Mouse (Mus musculus): ENCODE data around the gene Slc38a1. TPM values are rescaled to one million over a fixed set of nuclear protein-coding genes. Genes with fewer than 3 reads are reported as not detected.

Slc38a1 gene
- polyA plus RNA-seq, 1 experiment from 2014 or later: 120 TPM

DNA sequence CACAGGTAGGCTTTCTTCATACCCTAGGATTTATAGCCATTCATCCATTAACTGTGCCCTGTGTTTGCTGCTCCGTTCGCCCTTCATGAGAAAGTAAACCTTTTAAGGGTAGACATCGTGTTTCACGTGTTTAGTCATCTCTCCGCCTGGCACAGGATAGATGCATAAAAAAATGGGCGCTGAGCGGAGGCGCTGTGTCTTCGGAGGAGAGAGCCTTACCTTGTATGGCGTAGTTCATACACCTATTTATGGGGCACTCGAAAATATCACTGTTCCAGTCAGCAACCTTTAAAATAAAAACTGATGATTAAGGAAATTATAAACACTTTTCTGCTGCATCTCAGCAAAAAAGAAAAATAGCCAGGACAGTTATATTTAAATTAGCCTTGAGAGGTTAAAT lies 105.4 kb downstream of the Slc38a1 start:
- WGBS: 93% methylated on average over 11 of the region's 11 CpGs
- no peak for DNase-seq (ENCODE audit: low spot score)
- Histone ChIP-seq H3K27ac (replicated peaks) (no peak overlapping the region), H3K4me1 (no peaks in the 10 kb centered on the region), H3K4me3 (no peak overlapping the region), H3K27me3 (replicated peaks; ENCODE audit: low read depth, poor library complexity, severe bottlenecking) (no peaks in the 10 kb centered on the region), H3K9me3 (no peaks in the 10 kb centered on the region), H3K36me3 (replicated peaks) (no peaks in the 10 kb centered on the region)

DNA sequence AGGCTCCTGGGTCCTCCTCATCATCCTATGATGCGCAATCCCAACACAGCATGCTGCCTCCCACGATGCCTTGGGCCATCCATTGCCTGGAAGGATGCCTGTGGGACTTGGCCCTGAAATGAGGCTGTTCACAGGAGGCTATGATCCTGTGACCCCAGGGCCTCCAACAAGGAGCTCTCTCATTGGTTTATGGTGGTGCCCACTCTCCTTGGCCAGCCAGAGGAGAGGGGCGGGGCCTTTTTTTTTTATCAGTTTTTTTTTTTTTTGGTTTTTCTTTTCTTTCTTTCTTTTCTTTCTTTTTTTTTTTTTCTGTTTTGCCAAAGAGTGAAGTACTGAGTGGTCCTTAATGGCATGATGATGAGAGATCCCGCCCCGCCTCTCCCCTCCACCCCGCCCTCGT lies 106.3 kb downstream of the Slc38a1 start:
- Histone ChIP-seq H3K36me3 (replicated peaks) (no peaks in the 10 kb centered on the region), H3K27ac (replicated peaks) (no peak overlapping the region), H3K4me1 (no peaks in the 10 kb centered on the region), H3K9me3 (no peaks in the 10 kb centered on the region), H3K4me3 (no peak overlapping the region), H3K27me3 (replicated peaks; ENCODE audit: low read depth, poor library complexity, severe bottlenecking) (no peaks in the 10 kb centered on the region)
- no peak for DNase-seq (ENCODE audit: low spot score)
- WGBS: 93% methylated on average over 7 of the region's 7 CpGs

DNA sequence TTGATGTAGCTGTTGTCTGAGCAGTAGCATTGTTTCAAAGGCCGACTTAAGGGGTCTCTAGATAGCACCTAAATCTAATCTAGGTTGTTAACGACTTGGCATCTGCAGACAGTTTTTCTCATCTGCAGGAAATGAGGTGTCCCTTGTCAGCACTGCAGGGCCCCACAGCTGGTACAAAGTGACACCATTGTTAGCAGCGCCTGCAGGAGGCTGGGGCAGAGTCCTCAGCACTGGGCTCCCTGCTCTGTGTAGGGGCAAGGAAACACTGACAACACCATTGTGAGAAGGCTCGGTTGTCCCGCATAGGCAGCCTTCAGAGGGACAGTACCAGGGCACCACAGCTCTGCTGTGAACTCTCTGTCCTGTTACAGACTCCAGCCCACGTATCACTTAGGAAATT lies 115.0 kb downstream of the Slc38a1 start:
- 36% methylated on average over 6 of the region's 6 CpGs for whole genome bisulfite sequencing
- Histone ChIP-seq H3K9me3 (no peaks in the 10 kb centered on the region), H3K27me3 (replicated peaks; ENCODE audit: low read depth, poor library complexity, severe bottlenecking) (no peaks in the 10 kb centered on the region), H3K4me3 (no peak overlapping the region), H3K4me1 (peaks cover 17% of the 10 kb centered on the region), H3K36me3 (replicated peaks) (no peaks in the 10 kb centered on the region), H3K27ac (replicated peaks) (no peak overlapping the region)
- DNase-seq (ENCODE audit: low spot score): no peak

DNA sequence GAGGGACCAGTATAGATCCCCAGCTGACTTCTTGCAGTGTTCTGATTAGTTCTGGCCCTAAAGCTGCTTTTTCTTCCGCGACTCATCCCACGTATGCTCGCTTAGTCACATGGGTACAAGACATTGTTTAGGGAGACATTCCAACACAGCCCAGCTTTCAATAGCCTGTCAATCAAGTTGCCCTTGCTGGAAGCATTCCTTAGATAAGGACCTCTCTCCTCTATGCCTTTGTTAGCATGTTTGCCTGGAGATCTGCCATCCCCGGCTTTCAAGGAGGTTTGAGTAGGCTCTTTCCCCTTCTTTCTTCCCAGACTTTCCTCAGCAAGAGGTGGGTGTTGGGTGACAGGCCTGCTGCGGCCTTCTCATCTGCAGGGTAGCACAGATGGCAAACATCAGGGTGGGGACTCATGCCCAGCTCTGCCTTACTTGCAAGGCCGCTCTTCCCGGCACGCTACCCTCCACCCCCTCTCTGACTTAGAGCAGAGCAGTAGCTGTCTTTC lies 118.4 kb downstream of the Slc38a1 start:
- H3K27me3 ChIP-seq (replicated peaks; ENCODE audit: low read depth, poor library complexity, severe bottlenecking): no peaks in the 10 kb centered on the region
- H3K36me3 ChIP-seq (replicated peaks): no peaks in the 10 kb centered on the region
- H3K9me3 ChIP-seq: no peaks in the 10 kb centered on the region
- peaks cover 17% of the 10 kb centered on the region for H3K4me1 ChIP-seq
- no peak overlapping the region for H3K4me3 ChIP-seq
- peak; percentile 27 for DNase-seq (ENCODE audit: low spot score)
- 52% methylated on average over 9 of the region's 9 CpGs for WGBS
- peak overlapping the region; percentile 70 for H3K27ac ChIP-seq (replicated peaks)

Other genes with a start within 250 kb of the Slc38a1 start
- 116 and 118 TPM in 2 replicates for gene Scaf11, start 182.1 kb downstream of the Slc38a1 start, polyA plus RNA-seq (2016; fragmentation: Nextera tagmentation; extraction: Ambion mirVana)
- gene Slc38a2, start 56.8 kb upstream of the Slc38a1 start, polyA plus RNA-seq (2016; fragmentation: Nextera tagmentation; extraction: Ambion mirVana): 179 TPM in 2 replicates